Mouse (Mus musculus): ENCODE measurements at regions not wholly inside any gene's neighbourhood (a gene's known extent, or its start where the extent isn't known, plus 50 kb on each side); places are given as distances from the start of the nearest gene placed in this dataset.

DNA sequence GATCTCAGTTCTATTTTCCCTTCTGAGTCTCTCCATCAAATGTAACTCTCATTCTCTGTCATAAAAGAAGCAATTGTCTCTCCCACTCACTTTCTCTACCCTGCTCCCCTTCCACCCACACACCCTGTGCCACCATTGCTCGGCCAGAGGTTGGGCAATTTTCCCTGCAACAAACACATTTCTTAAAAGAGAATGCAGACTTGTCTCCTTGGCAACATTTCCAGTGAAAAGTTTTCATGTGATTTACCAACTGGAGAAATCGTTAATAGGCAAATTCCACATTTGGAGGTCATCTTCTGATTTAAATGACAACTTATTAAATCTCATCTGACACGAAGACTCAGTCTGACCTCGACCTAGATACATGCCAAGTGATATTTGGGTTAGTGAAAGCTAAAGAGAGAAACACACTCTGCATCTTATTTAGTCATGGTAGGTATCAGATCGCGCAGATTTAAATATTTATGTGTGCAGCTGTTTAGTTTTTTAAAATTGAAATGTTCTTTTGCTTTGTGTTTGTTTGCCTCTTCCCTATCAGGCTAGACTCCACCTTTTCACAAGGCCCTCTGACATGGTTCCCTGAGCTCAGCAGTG is 568.1 kb downstream of the 1190002N15Rik start:
- TF ChIP-seq CTCF (IDR thresholded peaks at IDR 0.05; ENCODE audit: borderline replicate concordance, insufficient read depth, low read length) (no peak), POLR2A (IDR thresholded peaks at IDR 0.05; ENCODE audit: low read depth, low read length) (no peak)

Data from embryonic fibroblast, embryonic 13.5 days (primary cell).